In the genomic region with DNA sequence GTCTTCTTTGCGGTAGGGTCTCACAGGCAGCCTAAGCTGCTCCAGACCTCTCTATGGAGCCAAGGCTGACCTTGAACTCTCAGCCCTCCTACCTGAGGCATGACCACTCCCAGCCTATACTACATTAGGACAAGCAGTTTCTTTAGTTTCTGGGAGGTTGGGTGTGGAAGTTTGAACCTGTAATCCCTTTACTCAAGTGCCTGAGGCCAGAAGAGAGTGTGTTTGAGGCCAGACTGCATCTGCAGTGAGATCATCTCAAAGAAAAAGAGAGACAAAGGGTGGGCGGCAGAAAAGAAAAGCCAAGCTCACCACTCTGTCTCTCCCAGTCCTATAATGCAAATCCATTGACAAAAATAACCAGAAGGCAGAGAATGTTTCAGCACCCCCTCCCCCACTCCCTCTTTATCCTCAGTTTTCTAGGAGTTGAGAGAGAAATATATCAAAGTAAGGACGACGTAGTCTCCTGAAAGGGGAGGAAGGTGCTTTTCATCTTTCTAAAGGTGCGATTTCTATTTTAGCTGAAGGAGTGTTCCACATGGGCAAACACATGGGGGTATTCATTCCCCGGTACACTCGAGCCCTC, we compare ENCODE assay signal across 11 mouse cellular contexts. TPM values are rescaled to one million over a fixed set of nuclear protein-coding genes. Genes with fewer than 3 reads are reported as not detected.
DNase-seq lines count a peak whose midpoint lies in the region; ATAC-seq and TF ChIP-seq lines count a peak whose summit lies in the region.
"Had no signal": no experiment of that assay in that cellular context is flagged by ENCODE, and none has a peak within 500 bp of the region (broad histone marks: within the 10 kb centered on the region; RNA-seq: fewer than 3 reads in every experiment).

No protein-coding gene starts in this region.

- no peak for TF ChIP-seq CTCF in midbrain, postnatal 0 days (IDR thresholded peaks at IDR 0.05)

- ATAC-seq in heart, embryonic 13.5 days (ENCODE audit: extremely low read depth, insufficient number of reproducible peaks, low FRiP score, low TSS enrichment) = no peak
- no peak for ATAC-seq in midbrain, postnatal 0 days (ENCODE audit: low FRiP score)
- ATAC-seq in monocyte, adult 5-6 weeks (replicated peaks; ENCODE audit: insufficient number of reproducible peaks, low FRiP score, low TSS enrichment, poor library complexity, severe bottlenecking) = no peak

- peaks cover 46% of the 10 kb centered on the region for H3K4me1 ChIP-seq in heart, embryonic 13.5 days
- peaks cover 13 to 14% of the 10 kb centered on the region in 2 experiments for H3K4me1 ChIP-seq in ES-E14 (ENCODE audit: control insufficient read depth in 2 of 2, insufficient read depth in 2 of 2, low read length in 2 of 2, poor library complexity in 1 of 2)
- H3K4me1 ChIP-seq in midbrain, postnatal 0 days (ENCODE audit: insufficient read depth, low read length) = peaks cover 6% of the 10 kb centered on the region
- H3K4me1 ChIP-seq: limb, embryonic 12.5 days had no signal

- in situ Hi-C loops in ES-E14 (cut with MboI; ENCODE audit: low sequenced_read_pairs in 2 of 2, unreplicated experiment in 2 of 2) = no loop called here

- no peak overlapping the region for H3K4me3 ChIP-seq in heart, embryonic 13.5 days
- H3K4me3 ChIP-seq in ES-E14 (ENCODE audit: insufficient read depth in 1 of 2, low read depth in 1 of 2, low read length in 2 of 2, poor library complexity in 1 of 2, severe bottlenecking in 1 of 2) = no peak overlapping the region
- H3K4me3 ChIP-seq in midbrain, postnatal 0 days (ENCODE audit: low read depth, low read length) = no peak overlapping the region
- H3K4me3 ChIP-seq: limb, embryonic 12.5 days had no signal

- H3K36me3 ChIP-seq in heart, embryonic 13.5 days = peaks cover 20% of the 10 kb centered on the region
- no peaks in the 10 kb centered on the region for H3K36me3 ChIP-seq in ES-E14 (ENCODE audit: control insufficient read depth, insufficient read depth, low read length, poor library complexity, severe bottlenecking)
- no peaks in the 10 kb centered on the region for H3K36me3 ChIP-seq in midbrain, postnatal 0 days (ENCODE audit: insufficient read depth, low read length)

- no peaks in the 10 kb centered on the region for H3K9me3 ChIP-seq in heart, embryonic 13.5 days
- no peaks in the 10 kb centered on the region for H3K9me3 ChIP-seq in ES-E14 (ENCODE audit: control insufficient read depth, insufficient read depth, low read depth, low read length)
- no peaks in the 10 kb centered on the region for H3K9me3 ChIP-seq in midbrain, postnatal 0 days (ENCODE audit: low read length)
- H3K9me3 ChIP-seq: limb, embryonic 12.5 days had no signal

- H3K4me2 ChIP-seq in heart, embryonic 13.5 days = no peak overlapping the region
- H3K4me2 ChIP-seq in midbrain, postnatal 0 days (ENCODE audit: low read depth, low read length, poor library complexity, severe bottlenecking) = no peak overlapping the region
- H3K4me2 ChIP-seq: limb, embryonic 12.5 days had no signal

- no peak for DNase-seq in heart, postnatal 10 days
- peak; percentile 54 for DNase-seq in ES-E14 (ENCODE audit: low read depth, low spot score)
- DNase-seq in frontal cortex, adult 2 months (ENCODE audit: extremely low spot score in 1 of 2, low spot score in 1 of 2) = peak; percentile 69 to 84
- no peak for DNase-seq in midbrain, postnatal 0 days (ENCODE audit: low spot score)
- no peak for DNase-seq in kidney, postnatal 10 days
- no peak for DNase-seq in adrenal gland, postnatal 36 days
- DNase-seq: heart, adult 18-20 months; kidney, postnatal 25 days had no signal

- peak overlapping the region; percentile 53; the same call in 1 of the 2 replicates for H3K9ac ChIP-seq in heart, embryonic 13.5 days
- no peak overlapping the region for H3K9ac ChIP-seq in ES-E14 (ENCODE audit: insufficient read depth, low read depth, low read length, poor library complexity, severe bottlenecking)
- H3K9ac ChIP-seq in midbrain, postnatal 0 days (replicated peaks; ENCODE audit: low read length, poor library complexity, severe bottlenecking) = no peak overlapping the region
- H3K9ac ChIP-seq: limb, embryonic 12.5 days had no signal

- H3K27me3 ChIP-seq in heart, embryonic 13.5 days (replicated peaks) = no peaks in the 10 kb centered on the region
- no peaks in the 10 kb centered on the region for H3K27me3 ChIP-seq in midbrain, postnatal 0 days (ENCODE audit: insufficient read depth, low read length)
- H3K27me3 ChIP-seq: limb, embryonic 12.5 days had no signal

- intact Hi-C loops in heart, postnatal 10 days (cut with DNase I) = loop anchor here (5.0 to 10.0 kb wide), 2 partner anchors 76 to 94 kb away; no protein-coding TSS in a partner anchor

- peak overlapping the region; percentile 46 for H3K27ac ChIP-seq in heart, embryonic 13.5 days (replicated peaks)
- H3K27ac ChIP-seq in ES-E14 (ENCODE audit: insufficient read depth, low read depth, low read length, poor library complexity, severe bottlenecking) = peak overlapping the region; percentile 67; the same call in 1 of the 2 replicates
- H3K27ac ChIP-seq in midbrain, postnatal 0 days (ENCODE audit: low read depth, low read length) = 0 out of 2 replicates have a peak overlapping the region, but pooled peaks have one; percentile 20
- H3K27ac ChIP-seq: limb, embryonic 12.5 days had no signal

- 58% methylated on average over 7 of the region's 7 CpGs for WGBS in heart, embryonic 13.5 days
- 50% methylated on average over 7 of the region's 7 CpGs for WGBS in midbrain, postnatal 0 days

TF ChIP-seq in ES-E14, 5 proteins besides CTCF, POLR2A, EP300 and RAD21:
- TF ChIP-seq MAFK (IDR thresholded peaks at IDR 0.05; ENCODE audit: insufficient read depth, low read depth, low read length) = no peak

RNA-seq across cellular contexts. Expression of a gene that starts 55.0 kb away (rescaled TPM):
- 32.9 and 34.6 TPM in 2 replicates for polyA plus RNA-seq in heart, embryonic 13.5 days (2015; fragmentation: Nextera tagmentation; extraction: Ambion mirVana)
- total RNA-seq in heart, postnatal 10 days (2021) = under 1 TPM; 0.41 to 0.62 TPM
- 1.7 and 2.0 TPM in 2 replicates for total RNA-seq in ES-E14 (2012; rRNA removed)
- polyA plus RNA-seq in frontal cortex, adult 2 months (2012; rRNA removed) = 11.1 and 11.6 TPM in 2 replicates
- 22.7 and 25.8 TPM in 2 replicates for total RNA-seq in midbrain, postnatal 0 days (2014; rRNA removed)
- polyA plus RNA-seq in midbrain, postnatal 0 days (2015; fragmentation: Nextera tagmentation; extraction: Ambion mirVana) = 88.6 and 89.5 TPM in 2 replicates
- total RNA-seq in monocyte, adult 5-6 weeks (2017) = 6.6 to 13.2 TPM (median 9.0 TPM) in 3 replicates
- 1 to 10 TPM; 1.6 to 2.4 TPM for total RNA-seq in adrenal gland, postnatal 36 days (2021)

Comparison
In these comparisons a context has a peak if more than half of its experiments do, and no peak if none do; other contexts are left out.
1. DNase-seq: peak in ES-E14 (single experiment) and frontal cortex, adult 2 months (2 of 2); none in heart, postnatal 10 days (0 of 2), midbrain, postnatal 0 days (single experiment), kidney, postnatal 10 days (single experiment) and adrenal gland, postnatal 36 days (0 of 2).
2. Peak in every context shown above with its lines, with median percentiles within 50 percentile points of each other: H3K27ac ChIP-seq.